Mouse (Mus musculus): Measurements from ENCODE around the gene Fasl. TPM values are rescaled to one million over a fixed set of nuclear protein-coding genes. Genes with fewer than 3 reads are reported as not detected.

The Fasl gene
- total RNA-seq (2017): 161 to 263 TPM (median 164 TPM) in 3 replicates

DNA sequence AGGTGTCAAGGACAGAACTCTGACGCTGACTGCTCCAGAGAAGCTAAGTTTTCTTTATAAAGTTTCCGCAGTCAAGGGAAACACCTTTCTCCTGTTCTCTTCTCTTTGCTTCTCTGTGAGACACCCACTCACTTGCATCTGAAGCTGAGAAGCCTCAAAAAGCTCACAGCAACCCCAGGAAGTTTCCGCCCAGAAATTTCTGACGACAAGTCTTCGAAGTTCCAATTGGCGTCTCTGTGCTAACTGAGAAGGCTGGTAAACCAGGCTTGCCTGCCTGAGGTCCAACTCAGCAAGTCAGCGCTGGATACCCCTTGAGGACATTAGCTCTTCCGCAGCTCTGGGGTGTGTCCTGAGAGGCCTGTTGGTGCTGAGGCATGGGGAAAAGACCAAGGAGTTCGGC lies at the start of gene Fasl:
TSS of gene Fasl (minus strand) at position 157 of the 400 bp plus-strand sequence.
- peak; percentile 52; the same call in 1 of the 2 replicates for ATAC-seq (replicated peaks; ENCODE audit: insufficient number of reproducible peaks, low FRiP score, low TSS enrichment, poor library complexity, severe bottlenecking)

DNA sequence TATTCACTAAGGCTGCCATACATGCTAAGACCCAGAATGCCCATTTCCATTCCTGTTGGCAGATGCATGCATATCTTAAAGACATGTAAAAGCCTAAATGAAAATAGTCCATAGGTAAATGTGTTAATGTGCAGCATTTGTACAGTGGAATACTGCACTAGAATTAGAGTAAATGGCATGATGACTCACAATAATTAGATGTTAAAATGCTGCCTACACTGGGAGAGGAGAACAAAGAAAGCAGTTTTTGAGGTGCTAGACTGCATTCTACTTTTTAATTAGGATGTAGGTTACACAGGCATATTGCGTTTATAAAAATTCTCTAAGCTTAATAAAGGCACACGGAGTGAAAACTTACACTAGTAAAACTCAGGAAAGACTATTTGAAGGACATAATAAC lies 38.4 kb upstream of the Fasl start:
- ATAC-seq (replicated peaks; ENCODE audit: insufficient number of reproducible peaks, low FRiP score, low TSS enrichment, poor library complexity, severe bottlenecking): no peak

DNA sequence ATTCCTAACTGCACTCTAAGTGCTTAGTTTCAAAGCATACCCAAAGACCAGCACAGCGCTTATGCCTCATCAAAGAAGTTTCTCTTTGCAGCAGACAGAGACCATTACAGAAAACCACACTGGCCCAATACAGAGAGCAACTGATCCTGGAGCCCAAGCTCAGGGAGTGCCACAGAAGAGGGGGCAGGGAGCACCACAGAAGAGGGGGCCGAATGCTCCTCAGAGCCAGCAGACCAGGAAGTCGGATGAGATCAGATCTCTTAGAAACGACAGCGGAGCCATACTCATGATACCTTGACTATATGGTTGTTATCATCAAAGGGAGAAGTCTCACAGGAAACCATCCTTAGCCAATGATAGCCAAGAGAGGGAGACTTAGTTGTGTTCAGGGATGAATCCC lies 21.1 kb upstream of the Fasl start:
- ATAC-seq (replicated peaks; ENCODE audit: insufficient number of reproducible peaks, low FRiP score, low TSS enrichment, poor library complexity, severe bottlenecking): no peak

DNA sequence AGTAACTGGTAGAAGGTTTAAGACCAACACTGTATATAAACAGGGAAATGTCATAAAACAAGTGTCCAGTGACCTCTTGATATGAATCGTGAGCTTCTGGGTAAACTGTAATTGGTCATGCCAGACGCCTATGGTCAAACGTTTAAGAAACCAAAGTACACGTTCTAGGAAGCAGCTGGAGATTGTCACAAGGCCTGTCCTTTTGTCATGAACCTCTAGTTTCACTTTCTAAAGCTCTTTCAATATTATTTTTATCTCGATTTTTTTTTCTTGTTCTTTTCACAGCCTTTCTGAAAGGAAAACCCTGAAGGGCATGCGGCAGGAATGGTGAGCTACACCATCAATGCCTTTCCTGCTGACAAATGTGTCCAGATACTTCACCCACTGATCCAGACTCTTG lies 20.7 kb upstream of the Fasl start:
- no peak for ATAC-seq (replicated peaks; ENCODE audit: insufficient number of reproducible peaks, low FRiP score, low TSS enrichment, poor library complexity, severe bottlenecking)

DNA sequence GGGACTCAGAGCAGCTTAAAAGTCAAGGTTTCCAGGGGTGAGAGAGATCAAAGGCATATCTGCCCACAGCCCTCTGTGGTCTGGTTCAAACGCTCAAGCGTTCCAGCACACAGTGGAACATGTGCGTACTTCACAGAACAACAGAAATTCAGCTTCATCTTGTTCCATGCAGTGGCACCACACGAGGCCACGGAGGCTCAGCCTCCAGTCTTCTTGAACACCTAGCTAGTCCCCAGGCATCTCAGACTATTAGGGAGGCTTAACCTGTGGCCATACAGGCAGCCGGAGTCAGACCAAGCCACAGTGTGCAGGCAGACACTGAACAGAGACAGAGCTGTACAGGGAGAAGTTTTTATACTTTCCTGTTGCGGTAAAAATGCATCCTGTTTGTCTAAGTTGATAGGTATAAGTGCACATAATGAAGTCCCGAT lies 16.3 kb upstream of the Fasl start:
- ATAC-seq (replicated peaks; ENCODE audit: insufficient number of reproducible peaks, low FRiP score, low TSS enrichment, poor library complexity, severe bottlenecking): peak; percentile 50

GRCm38 (mm10) chr1:161801321-161801720 lies 13.0 kb upstream of the Fasl start:
- no peak for ATAC-seq (replicated peaks; ENCODE audit: insufficient number of reproducible peaks, low FRiP score, low TSS enrichment, poor library complexity, severe bottlenecking)

DNA sequence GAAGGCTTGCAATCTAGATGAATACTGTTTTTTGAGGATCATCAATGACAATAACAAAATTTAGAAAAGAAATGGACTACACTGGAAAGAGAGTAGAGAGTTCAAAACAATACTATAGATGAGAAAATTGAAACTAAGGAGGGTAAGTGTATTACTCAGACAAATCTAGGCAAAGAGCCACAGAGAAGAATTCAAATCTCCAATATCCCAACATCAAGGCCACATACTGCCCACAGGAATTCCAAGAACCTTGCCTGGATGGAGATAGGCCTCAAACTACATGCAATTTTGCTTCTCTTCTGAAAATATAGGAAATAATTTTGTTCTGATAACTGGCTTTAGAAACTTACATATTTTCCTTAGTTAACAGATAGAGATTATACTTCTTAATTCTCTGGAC lies 12.0 kb upstream of the Fasl start:
- no peak for ATAC-seq (replicated peaks; ENCODE audit: insufficient number of reproducible peaks, low FRiP score, low TSS enrichment, poor library complexity, severe bottlenecking)

GRCm38 (mm10) chr1:161799791-161800190 lies 11.5 kb upstream of the Fasl start:
- 0 out of 2 replicates have a peak, but pooled peaks have one; percentile 6 for ATAC-seq (replicated peaks; ENCODE audit: insufficient number of reproducible peaks, low FRiP score, low TSS enrichment, poor library complexity, severe bottlenecking)

- ATAC-seq (replicated peaks; ENCODE audit: insufficient number of reproducible peaks, low FRiP score, low TSS enrichment, poor library complexity, severe bottlenecking): peak; percentile 55; the same call in 1 of the 2 replicates
Observed at GRCm38 (mm10) chr1:161798866-161799265, 10.6 kb upstream of the Fasl start.

- ATAC-seq (replicated peaks; ENCODE audit: insufficient number of reproducible peaks, low FRiP score, low TSS enrichment, poor library complexity, severe bottlenecking): peak; percentile 30; the same call in 1 of the 2 replicates
Observed at GRCm38 (mm10) chr1:161794447-161795211, 6.3 kb upstream of the Fasl start.

DNA sequence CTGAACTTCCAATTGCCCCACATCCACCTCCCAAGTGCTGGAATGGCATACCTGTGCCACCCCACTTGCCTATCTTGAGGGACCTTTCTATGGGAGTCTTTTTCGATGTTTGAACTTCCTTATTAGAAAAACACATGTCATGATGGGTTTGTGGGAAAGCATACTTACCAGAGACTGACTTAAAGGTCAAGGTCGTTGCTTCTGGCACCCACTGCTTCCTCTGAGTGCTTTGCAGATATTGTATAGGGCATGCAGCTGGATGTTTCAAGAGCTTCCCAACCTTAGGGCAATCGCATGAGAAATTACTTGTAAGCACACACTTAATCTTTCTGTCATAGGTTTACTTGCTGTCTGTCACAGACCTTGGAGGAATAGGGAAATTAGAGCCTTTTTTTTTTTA lies 5.0 kb upstream of the Fasl start:
- no peak for ATAC-seq (replicated peaks; ENCODE audit: insufficient number of reproducible peaks, low FRiP score, low TSS enrichment, poor library complexity, severe bottlenecking)

DNA sequence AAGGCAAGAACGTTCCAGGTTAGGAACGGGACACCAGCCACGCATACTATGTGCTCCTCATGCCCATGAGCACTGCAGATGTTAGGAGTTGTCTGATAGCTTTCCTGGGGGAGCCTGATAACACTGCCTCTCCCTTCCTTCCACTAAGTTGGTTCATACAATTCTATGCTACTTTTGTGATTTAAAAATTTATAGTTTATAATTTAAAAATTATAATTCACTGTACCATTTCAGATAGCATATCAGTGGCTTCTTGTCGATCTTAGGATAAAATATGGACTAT lies 4.3 kb upstream of the Fasl start:
- ATAC-seq (replicated peaks; ENCODE audit: insufficient number of reproducible peaks, low FRiP score, low TSS enrichment, poor library complexity, severe bottlenecking): no peak

DNA sequence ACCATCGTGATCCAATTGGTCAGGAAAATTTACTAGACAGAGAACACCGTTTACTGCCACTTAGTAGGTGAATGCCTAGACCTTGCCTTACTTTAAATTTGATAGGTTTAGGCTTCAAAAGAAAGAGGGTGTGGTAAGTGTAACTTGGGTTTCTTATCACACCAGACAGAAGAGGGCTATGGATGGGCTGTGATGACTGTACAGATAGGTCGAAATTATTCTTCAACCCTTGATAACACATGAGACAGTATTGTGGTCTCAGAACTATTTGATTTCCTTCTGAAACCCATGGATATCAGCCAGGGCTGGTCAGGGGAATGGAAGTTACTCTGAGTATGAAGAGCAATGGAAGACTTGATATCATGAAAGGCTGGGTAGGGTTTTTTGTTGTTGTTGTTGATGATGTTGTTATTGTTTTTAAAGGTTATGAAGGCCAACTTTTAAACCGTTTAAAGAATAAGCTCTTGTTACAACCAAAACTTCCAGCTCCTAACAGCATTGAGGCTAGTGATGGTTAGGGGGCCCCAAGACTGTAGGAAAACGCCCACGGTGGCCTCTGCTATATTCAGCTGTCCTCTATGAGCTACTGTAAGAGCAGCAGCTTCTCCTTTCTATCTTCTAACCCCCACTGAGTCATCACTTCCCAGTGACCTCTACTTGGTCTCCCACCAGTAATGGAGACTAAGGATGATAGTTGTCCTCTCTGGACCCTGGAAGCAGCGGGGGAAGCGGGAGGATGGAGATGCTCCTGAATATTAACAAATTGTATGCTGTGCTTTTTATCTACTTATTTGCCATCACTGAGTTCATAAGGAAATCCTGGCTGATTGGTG lies 3.8 kb upstream of the Fasl start:
- ATAC-seq (replicated peaks; ENCODE audit: insufficient number of reproducible peaks, low FRiP score, low TSS enrichment, poor library complexity, severe bottlenecking): no peak

GRCm38 (mm10) chr1:161782725-161783124 lies 5.6 kb downstream of the Fasl start:
- no peak for ATAC-seq (replicated peaks; ENCODE audit: insufficient number of reproducible peaks, low FRiP score, low TSS enrichment, poor library complexity, severe bottlenecking)

GRCm38 (mm10) chr1:161781594-161781993 lies 6.7 kb downstream of the Fasl start:
- no peak for ATAC-seq (replicated peaks; ENCODE audit: insufficient number of reproducible peaks, low FRiP score, low TSS enrichment, poor library complexity, severe bottlenecking)

DNA sequence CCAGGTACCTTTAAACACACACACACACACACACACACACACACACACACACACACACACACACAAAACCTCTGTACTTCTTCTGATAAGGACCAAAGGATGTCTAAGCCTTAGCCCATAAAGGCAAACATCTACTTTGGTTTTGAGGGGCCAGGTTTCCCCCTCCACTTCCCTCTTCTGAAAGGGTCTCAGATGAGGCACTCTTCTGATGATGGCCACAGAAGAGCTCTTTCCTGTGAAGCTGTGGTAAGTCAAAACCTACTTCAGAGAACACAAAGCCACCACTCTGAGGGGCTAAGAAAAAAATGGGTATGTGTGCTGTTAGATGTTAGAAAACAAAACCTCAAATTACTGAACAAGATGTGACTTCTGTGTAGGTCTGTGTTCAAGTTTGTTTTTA lies 9.2 kb downstream of the Fasl start:
- no peak for ATAC-seq (replicated peaks; ENCODE audit: insufficient number of reproducible peaks, low FRiP score, low TSS enrichment, poor library complexity, severe bottlenecking)

- ATAC-seq (replicated peaks; ENCODE audit: insufficient number of reproducible peaks, low FRiP score, low TSS enrichment, poor library complexity, severe bottlenecking): no peak; the same call in 1 of the 2 replicates
Observed at GRCm38 (mm10) chr1:161775151-161775550, 13.1 kb downstream of the Fasl start.

GRCm38 (mm10) chr1:161771293-161771692 lies 17.0 kb downstream of the Fasl start:
- no peak for ATAC-seq (replicated peaks; ENCODE audit: insufficient number of reproducible peaks, low FRiP score, low TSS enrichment, poor library complexity, severe bottlenecking)

- no peak for ATAC-seq (replicated peaks; ENCODE audit: insufficient number of reproducible peaks, low FRiP score, low TSS enrichment, poor library complexity, severe bottlenecking)
Observed at GRCm38 (mm10) chr1:161769329-161769728, 19.0 kb downstream of the Fasl start.

- ATAC-seq (replicated peaks; ENCODE audit: insufficient number of reproducible peaks, low FRiP score, low TSS enrichment, poor library complexity, severe bottlenecking): peak; percentile 75
Observed at GRCm38 (mm10) chr1:161767101-161767524, 21.2 kb downstream of the Fasl start.

All from monocyte, adult 5-6 weeks (primary cell).